Mouse (Mus musculus): ENCODE measurements around the gene Gckr. TPM values are rescaled to one million over a fixed set of nuclear protein-coding genes. Genes with fewer than 3 reads are reported as not detected.
"Not testable (repeated sequence)": the region's sequence is repeated elsewhere in the genome, so short reads cannot be mapped to it uniquely, and the experiment has no call there.

Gene Gckr
- polyA plus RNA-seq, 1 experiment from 2014 or later = 0.10 TPM

DNA sequence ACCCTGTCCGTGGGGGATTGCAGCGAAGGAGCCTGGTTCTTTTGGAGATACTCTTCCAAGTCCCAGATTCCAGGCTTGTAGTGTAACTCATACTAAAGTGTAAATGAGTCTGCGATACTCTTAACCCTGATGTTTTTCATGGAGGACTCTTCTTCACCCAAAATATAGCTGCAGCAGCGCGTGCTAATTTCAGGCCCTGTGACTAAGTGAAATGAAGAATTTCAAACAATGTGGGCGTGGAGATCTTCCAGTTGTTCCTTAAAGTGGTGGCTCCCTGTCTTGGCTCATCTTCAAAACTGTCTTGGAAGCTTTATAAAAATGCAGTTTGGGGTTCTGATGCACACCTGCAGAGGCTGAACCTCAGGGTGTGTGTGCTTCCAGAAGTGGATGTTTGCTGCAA lies 5.8 kb downstream of the Gckr start:
- no peak for TF ChIP-seq CTCF (IDR thresholded peaks at IDR 0.05; ENCODE audit: low read depth)
- H3K36me3 ChIP-seq (ENCODE audit: control insufficient read depth, insufficient read depth) = no peaks in the 10 kb centered on the region
- WGBS = 84% methylated on average over 6 of the region's 6 CpGs
- no peak overlapping the region for H3K4me3 ChIP-seq (ENCODE audit: low read depth, low read length)
- H3K27ac ChIP-seq (ENCODE audit: low read depth, low read length) = no peak overlapping the region
- no peak overlapping the region for H3K9ac ChIP-seq (ENCODE audit: low read depth, low read length)
- no peak overlapping the region for H3K4me2 ChIP-seq (replicated peaks; ENCODE audit: low read depth)
- no peaks in the 10 kb centered on the region for H3K27me3 ChIP-seq (replicated peaks; ENCODE audit: control insufficient read depth, insufficient read depth, low read length)
- H3K9me3 ChIP-seq (ENCODE audit: control insufficient read depth) = no peaks in the 10 kb centered on the region
- no peaks in the 10 kb centered on the region for H3K4me1 ChIP-seq (replicated peaks; ENCODE audit: control insufficient read depth, insufficient read depth, low read length)
- ATAC-seq = no peak

DNA sequence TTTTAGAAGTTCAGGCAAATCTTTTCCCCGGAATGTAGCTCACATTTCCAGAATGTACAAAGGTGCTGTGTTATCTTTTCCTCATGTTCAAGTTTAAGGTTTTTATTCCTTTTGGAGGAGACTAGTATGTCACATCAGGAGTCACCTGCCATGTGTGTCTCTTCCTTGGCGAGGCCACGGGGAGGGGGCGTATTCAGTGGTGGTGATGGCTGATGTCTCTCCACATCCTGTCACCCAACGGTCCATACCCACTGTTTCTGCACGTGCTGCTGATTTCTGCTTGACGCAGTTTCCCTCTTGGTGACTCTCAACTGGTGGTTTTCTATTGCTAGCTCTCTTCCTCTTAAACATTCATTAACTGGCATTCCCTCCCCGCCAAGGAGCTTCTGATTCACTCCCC lies 15.6 kb downstream of the Gckr start:
- ATAC-seq = no peak
- H3K36me3 ChIP-seq (ENCODE audit: control insufficient read depth, insufficient read depth) = no peaks in the 10 kb centered on the region
- WGBS = 84% methylated on average over 8 of the region's 8 CpGs
- TF ChIP-seq CTCF (IDR thresholded peaks at IDR 0.05; ENCODE audit: low read depth) = no peak
- H3K27ac ChIP-seq (ENCODE audit: low read depth, low read length) = no peak overlapping the region
- no peaks in the 10 kb centered on the region for H3K9me3 ChIP-seq (ENCODE audit: control insufficient read depth)
- H3K9ac ChIP-seq (ENCODE audit: low read depth, low read length) = no peak overlapping the region
- H3K4me3 ChIP-seq (ENCODE audit: low read depth, low read length) = no peak overlapping the region
- H3K4me1 ChIP-seq (replicated peaks; ENCODE audit: control insufficient read depth, insufficient read depth, low read length) = no peaks in the 10 kb centered on the region
- H3K27me3 ChIP-seq (replicated peaks; ENCODE audit: control insufficient read depth, insufficient read depth, low read length) = no peaks in the 10 kb centered on the region
- H3K4me2 ChIP-seq (replicated peaks; ENCODE audit: low read depth) = no peak overlapping the region

DNA sequence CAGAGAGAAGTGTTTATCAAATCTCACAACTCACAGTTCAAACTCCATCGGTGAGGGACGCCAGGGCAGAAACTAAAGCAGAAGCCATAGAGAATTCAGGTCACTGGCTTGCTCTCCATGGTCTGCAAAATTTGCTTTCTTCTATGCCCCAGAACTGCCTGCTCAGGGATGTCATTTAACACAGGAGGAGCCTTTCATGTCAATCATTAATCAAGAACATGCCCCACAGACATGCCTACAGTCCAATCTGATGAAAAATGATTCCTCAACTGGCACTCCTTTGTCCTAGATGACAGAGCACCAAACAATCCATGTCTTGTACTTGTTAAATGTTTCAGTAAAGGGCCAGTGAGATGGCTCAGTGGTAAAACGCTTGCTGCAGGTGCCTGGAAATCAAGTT lies 25.5 kb downstream of the Gckr start:
- 61% methylated on average over 3 of the region's 3 CpGs for WGBS

DNA sequence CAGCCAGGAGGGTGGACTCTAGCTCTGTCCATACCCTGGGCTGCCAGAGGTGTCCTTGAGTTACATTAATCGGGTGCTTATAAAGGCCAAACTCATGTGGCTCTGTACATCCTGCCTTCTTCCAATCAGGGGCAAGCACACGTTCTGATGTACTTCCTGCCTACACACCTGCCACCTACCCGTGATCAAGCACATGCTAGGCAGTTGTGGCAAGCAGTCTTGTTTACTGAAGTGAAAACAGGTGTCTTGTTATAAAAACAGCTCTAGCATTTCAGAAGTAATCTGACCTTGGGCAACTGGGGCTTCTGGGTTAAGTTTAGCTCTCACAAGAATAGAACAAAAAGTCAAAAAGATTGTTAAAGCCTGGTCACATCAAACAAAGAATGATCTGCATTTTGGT lies 26.8 kb downstream of the Gckr start:
- H3K4me2 ChIP-seq (replicated peaks; ENCODE audit: low read depth) = no peak overlapping the region
- H3K4me1 ChIP-seq (replicated peaks; ENCODE audit: control insufficient read depth, insufficient read depth, low read length) = no peaks in the 10 kb centered on the region
- no peak overlapping the region for H3K4me3 ChIP-seq (ENCODE audit: low read depth, low read length)
- H3K27ac ChIP-seq (ENCODE audit: low read depth, low read length) = no peak overlapping the region
- no peak for ATAC-seq
- H3K9ac ChIP-seq (ENCODE audit: low read depth, low read length) = no peak overlapping the region
- 58% methylated on average over 3 of the region's 3 CpGs for WGBS
- no peak for TF ChIP-seq CTCF (IDR thresholded peaks at IDR 0.05; ENCODE audit: low read depth)
- H3K36me3 ChIP-seq (ENCODE audit: control insufficient read depth, insufficient read depth) = no peaks in the 10 kb centered on the region
- H3K9me3 ChIP-seq (ENCODE audit: control insufficient read depth) = no peaks in the 10 kb centered on the region
- H3K27me3 ChIP-seq (replicated peaks; ENCODE audit: control insufficient read depth, insufficient read depth, low read length) = no peaks in the 10 kb centered on the region

More for the DNA sequence above, 25.5 kb downstream of the Gckr start:
- TF ChIP-seq CTCF (IDR thresholded peaks at IDR 0.05; ENCODE audit: low read depth) = no peak
- H3K27me3 ChIP-seq (replicated peaks; ENCODE audit: control insufficient read depth, insufficient read depth, low read length) = no peaks in the 10 kb centered on the region
- ATAC-seq = no peak
- H3K27ac ChIP-seq (ENCODE audit: low read depth, low read length) = no peak overlapping the region
- no peak overlapping the region for H3K4me2 ChIP-seq (replicated peaks; ENCODE audit: low read depth)
- H3K9ac ChIP-seq (ENCODE audit: low read depth, low read length) = no peak overlapping the region
- no peaks in the 10 kb centered on the region for H3K9me3 ChIP-seq (ENCODE audit: control insufficient read depth)
- H3K4me3 ChIP-seq (ENCODE audit: low read depth, low read length) = no peak overlapping the region
- H3K4me1 ChIP-seq (replicated peaks; ENCODE audit: control insufficient read depth, insufficient read depth, low read length) = no peaks in the 10 kb centered on the region
- no peaks in the 10 kb centered on the region for H3K36me3 ChIP-seq (ENCODE audit: control insufficient read depth, insufficient read depth)

DNA sequence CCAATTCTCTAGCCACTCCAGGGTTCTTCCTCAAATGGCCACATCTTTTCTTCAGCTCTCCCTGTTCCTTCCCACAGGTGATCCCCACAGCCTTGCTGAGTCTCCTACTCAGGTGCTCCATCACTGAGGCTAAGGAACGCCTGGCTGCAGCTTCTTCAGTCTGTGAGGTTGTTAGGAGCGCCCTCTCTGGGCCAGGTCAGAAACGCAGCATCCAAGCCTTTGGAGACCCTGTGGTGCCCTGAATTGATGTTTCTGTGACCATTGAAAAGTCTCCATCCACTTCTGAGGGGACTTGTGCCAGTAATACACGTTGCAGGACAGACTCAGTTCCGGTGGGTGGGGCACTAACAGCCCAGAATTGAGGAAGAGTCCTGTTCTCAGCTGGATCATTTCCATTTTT lies 29.6 kb downstream of the Gckr start:
- Histone ChIP-seq H3K4me3 (ENCODE audit: low read depth, low read length) (no peak overlapping the region), H3K36me3 (ENCODE audit: control insufficient read depth, insufficient read depth) (no peaks in the 10 kb centered on the region), H3K4me1 (replicated peaks; ENCODE audit: control insufficient read depth, insufficient read depth, low read length) (no peaks in the 10 kb centered on the region), H3K4me2 (replicated peaks; ENCODE audit: low read depth) (no peak overlapping the region), H3K9ac (ENCODE audit: low read depth, low read length) (no peak overlapping the region), H3K27me3 (replicated peaks; ENCODE audit: control insufficient read depth, insufficient read depth, low read length) (no peaks in the 10 kb centered on the region), H3K27ac (ENCODE audit: low read depth, low read length) (no peak overlapping the region), H3K9me3 (ENCODE audit: control insufficient read depth) (no peaks in the 10 kb centered on the region)
- peak; percentile 46 for TF ChIP-seq CTCF (IDR thresholded peaks at IDR 0.05; ENCODE audit: low read depth)
- 19% methylated on average over 5 of the region's 5 CpGs for WGBS
- ATAC-seq = no peak

DNA sequence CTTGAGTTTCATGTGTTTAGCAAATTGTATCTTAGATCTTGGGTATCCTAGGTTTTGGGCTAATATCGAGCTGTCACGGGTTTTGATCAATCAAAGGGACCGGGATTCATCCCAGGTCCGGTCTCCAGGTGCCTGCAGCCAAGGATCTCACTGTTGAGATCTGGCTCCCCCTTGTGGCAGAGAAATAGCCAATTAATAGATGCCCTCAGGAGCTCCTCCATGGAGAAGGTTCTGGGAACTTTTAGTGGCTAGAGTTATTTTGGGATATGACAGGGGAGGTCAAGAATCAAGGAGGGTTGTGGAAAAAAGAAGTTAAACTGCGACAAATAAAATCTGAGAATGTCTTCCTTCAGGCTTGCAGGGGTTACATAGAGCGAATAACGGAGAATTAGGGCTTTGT lies 31.0 kb downstream of the Gckr start:
- ATAC-seq = no peak
- no peaks in the 10 kb centered on the region for H3K9me3 ChIP-seq (ENCODE audit: control insufficient read depth)
- 27% methylated on average over 7 of the region's 7 CpGs for WGBS

DNA sequence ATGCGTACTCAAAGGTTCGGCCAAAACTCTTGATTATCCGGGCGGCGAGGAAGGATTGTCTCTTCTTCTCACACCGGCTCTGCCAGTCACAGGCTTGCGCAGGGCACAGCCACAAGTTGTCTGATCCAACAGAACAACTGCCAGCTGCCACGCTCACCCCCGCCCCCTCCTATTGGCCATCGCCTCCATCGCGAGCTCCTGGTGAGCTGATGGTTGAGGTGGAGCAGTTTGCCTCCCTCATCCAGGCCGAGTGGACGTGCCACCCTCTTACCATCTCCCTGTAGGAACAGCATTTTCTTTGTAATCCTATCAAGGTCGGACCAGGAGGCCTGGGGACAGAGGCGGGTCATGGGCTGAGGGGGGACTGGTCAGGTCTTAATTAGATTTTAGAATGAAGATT lies 60.3 kb downstream of the Gckr start:
- not testable (repeated sequence) for H3K4me2 ChIP-seq (replicated peaks; ENCODE audit: low read depth); H3K4me1 ChIP-seq (replicated peaks; ENCODE audit: control insufficient read depth, insufficient read depth, low read length); ATAC-seq; H3K4me3 ChIP-seq (ENCODE audit: low read depth, low read length); H3K36me3 ChIP-seq (ENCODE audit: control insufficient read depth, insufficient read depth); H3K27ac ChIP-seq (ENCODE audit: low read depth, low read length); H3K27me3 ChIP-seq (replicated peaks; ENCODE audit: control insufficient read depth, insufficient read depth, low read length); H3K9ac ChIP-seq (ENCODE audit: low read depth, low read length); H3K9me3 ChIP-seq (ENCODE audit: control insufficient read depth)
- 75% methylated on average over 16 of the region's 16 CpGs for WGBS

More for the DNA sequence above, 31.0 kb downstream of the Gckr start:
- Histone ChIP-seq H3K4me1 (replicated peaks; ENCODE audit: control insufficient read depth, insufficient read depth, low read length) (no peaks in the 10 kb centered on the region), H3K27me3 (replicated peaks; ENCODE audit: control insufficient read depth, insufficient read depth, low read length) (no peaks in the 10 kb centered on the region), H3K4me2 (replicated peaks; ENCODE audit: low read depth) (no peak overlapping the region), H3K9ac (ENCODE audit: low read depth, low read length) (no peak overlapping the region), H3K4me3 (ENCODE audit: low read depth, low read length) (no peak overlapping the region), H3K27ac (ENCODE audit: low read depth, low read length) (no peak overlapping the region), H3K36me3 (ENCODE audit: control insufficient read depth, insufficient read depth) (no peaks in the 10 kb centered on the region)
- peak; percentile 85 for TF ChIP-seq CTCF (IDR thresholded peaks at IDR 0.05; ENCODE audit: low read depth)
